Comparison of ENCODE assay signal across 17 mouse cellular contexts in genomic region chr10:80650392-80650791, GRCm38 (mm10). TPM values are rescaled to one million over a fixed set of nuclear protein-coding genes. Genes with fewer than 3 reads are reported as not detected.
A peak's percentile ranks its signal among the peaks of the same experiment; 100 is the strongest.
DNase-seq lines count a peak whose midpoint lies in the region; TF ChIP-seq lines count a peak whose summit lies in the region.
"Had no signal": no experiment of that assay in that cellular context is flagged by ENCODE, and none has a peak within 500 bp of the region (broad histone marks: within the 10 kb centered on the region; RNA-seq: fewer than 3 reads in every experiment).

No protein-coding gene starts in this region.

- no peak for TF ChIP-seq CTCF in left cerebral cortex, adult 2 months (IDR thresholded peaks at IDR 0.05)

- peak; percentile 36 to 49 for DNase-seq in frontal cortex, postnatal 36 days (ENCODE audit: low spot score in 2 of 2)
- no peak for DNase-seq in frontal cortex, postnatal 14 days (ENCODE audit: low spot score in 2 of 2)
- no peak for DNase-seq in left cerebral cortex, adult 2 months (ENCODE audit: extremely low spot score in 1 of 2, low spot score in 2 of 2)
- DNase-seq in left cerebral cortex, postnatal 10 days (ENCODE audit: extremely low spot score in 1 of 2, low spot score in 2 of 2), result no peak
- peak; percentile 33 for DNase-seq in right cerebral cortex, postnatal 25 days
- DNase-seq in right cerebral cortex, postnatal 4 days, result no peak
- DNase-seq: adrenal gland, adult 2 months; adrenal gland, postnatal 25 days; cerebellum, adult 9-10 months; cerebellum, postnatal 25 days; gastrocnemius, postnatal 36 days; heart, adult 11 months; heart, postnatal 10 days had no signal

- peak overlapping the region; percentile 50; the same call in 1 of the 2 replicates for H3K27ac ChIP-seq in left cerebral cortex, adult 2 months
- H3K27ac ChIP-seq: embryonic facial prominence, embryonic 12.5 days; forebrain, embryonic 15.5 days; hindbrain, embryonic 13.5 days had no signal

- intact Hi-C loops in left cerebral cortex, adult 2 months (cut with DNase I), result no loop called here
- intact Hi-C loops in left cerebral cortex, postnatal 10 days (cut with DNase I), result no loop called here

- H3K4me3 ChIP-seq in left cerebral cortex, adult 2 months, result no peak overlapping the region
- H3K4me3 ChIP-seq: embryonic facial prominence, embryonic 12.5 days; forebrain, embryonic 15.5 days; hindbrain, embryonic 13.5 days had no signal

RNA-seq across cellular contexts. Expression of gene Btbd2, which starts 6.5 kb away (rescaled TPM):
- total RNA-seq in left cerebral cortex, adult 2 months (2021), result 10 to 100 TPM; 85.1 to 96.7 TPM
- total RNA-seq in left cerebral cortex, postnatal 10 days (2021), result 10 to 100 TPM; 89.6 to 91.0 TPM

RNA-seq across cellular contexts. Expression of gene Mknk2, which starts 27.5 kb away (rescaled TPM):
- 10 to 100 TPM; 42.8 to 48.8 TPM for total RNA-seq in left cerebral cortex, adult 2 months (2021)
- total RNA-seq in left cerebral cortex, postnatal 10 days (2021), result 10 to 100 TPM; 46.1 to 47.1 TPM

RNA-seq across cellular contexts. Expression of gene Csnk1g2, which starts 27.8 kb away (rescaled TPM):
- 100 to 1,000 TPM; 244 to 251 TPM for total RNA-seq in left cerebral cortex, adult 2 months (2021)
- 100 to 1,000 TPM; 156 to 167 TPM for total RNA-seq in left cerebral cortex, postnatal 10 days (2021)

RNA-seq across cellular contexts. Expression of gene Gm49322, which starts 44.6 kb away (rescaled TPM):
- 1 to 10 TPM; 2.7 to 4.2 TPM for total RNA-seq in left cerebral cortex, adult 2 months (2021)
- 1 to 10 TPM; 2.0 to 3.0 TPM for total RNA-seq in left cerebral cortex, postnatal 10 days (2021)

RNA-seq across cellular contexts. Expression of gene Adat3, which starts 47.7 kb away (rescaled TPM):
- 1 to 10 TPM; 1.3 to 5.6 TPM for total RNA-seq in left cerebral cortex, adult 2 months (2021)
- 1 to 10 TPM; 4.3 TPM for total RNA-seq in left cerebral cortex, postnatal 10 days (2021)
- total RNA-seq: hematopoietic stem cell, adult 5-6 weeks had no signal

Comparison
In these comparisons a context has a peak if more than half of its experiments do, and no peak if none do; other contexts are left out.
1. DNase-seq: peak in frontal cortex, postnatal 36 days (2 of 2) and right cerebral cortex, postnatal 25 days (single experiment); none in frontal cortex, postnatal 14 days (0 of 2), left cerebral cortex, adult 2 months (0 of 2), left cerebral cortex, postnatal 10 days (0 of 2) and right cerebral cortex, postnatal 4 days (single experiment).